Mouse (Mus musculus) olfactory bulb, adult 2 months (tissue): ENCODE data around the gene Gm9376. TPM values are rescaled to one million over a fixed set of nuclear protein-coding genes. Genes with fewer than 3 reads are reported as not detected.

Source experiments
- H3K27ac ChIP-seq: fragments of 200-500 bp; 2 replicates; pipeline ENCODE4 v1.5.1; 2012; ENCODE audit warnings: low read depth, low read length; ENCODE audit not compliant: insufficient read depth
- H3K4me1 ChIP-seq: fragments of 200-500 bp; 2 replicates; pipeline ENCODE4 v1.6.1; 2012; ENCODE audit warnings: low read length; ENCODE audit not compliant: control insufficient read depth, insufficient read depth
- H3K4me3 ChIP-seq: fragments of 200-500 bp; 2 replicates; pipeline ENCODE4 v1.5.1; 2012; ENCODE audit warnings: mild to moderate bottlenecking, low read depth, low read length, moderate library complexity; ENCODE audit not compliant: insufficient read depth
- CTCF ChIP-seq: fragments of 200-500 bp; IDR thresholded peaks from 2 replicates; pipeline ENCODE4 v1.5.1; 2012; ENCODE audit warnings: low read depth, mild to moderate bottlenecking, low read length, moderate library complexity; ENCODE audit not compliant: insufficient read depth
- POLR2A ChIP-seq: fragments of 200-500 bp; IDR thresholded peaks from 2 replicates; pipeline ENCODE4 v1.6.1; 2012; ENCODE audit warnings: mild to moderate bottlenecking, low read depth, low read length, moderate library complexity; ENCODE audit not compliant: insufficient read depth
- WGBS: fragments of 180-500 bp; shearing (Covaris S2); methylation state at CpG from one replicate; pipeline ENCODE4 v1.1.7; 2018; 5-methylcytosine and 5-hydroxymethylcytosine counted together
- polyA plus RNA-seq: library from polyadenylated mRNA; stranded (reverse); fragments of >200 nt; gene quantifications from 2 replicates; pipeline ENCODE4 v1.2.4, GENCODE M21; 2012; ENCODE audit warnings: low replicate concordance; ENCODE audit not compliant: missing spikeins, insufficient read depth, insufficient read length

The Gm9376 gene
- polyA plus RNA-seq, 1 experiment: not detected

DNA sequence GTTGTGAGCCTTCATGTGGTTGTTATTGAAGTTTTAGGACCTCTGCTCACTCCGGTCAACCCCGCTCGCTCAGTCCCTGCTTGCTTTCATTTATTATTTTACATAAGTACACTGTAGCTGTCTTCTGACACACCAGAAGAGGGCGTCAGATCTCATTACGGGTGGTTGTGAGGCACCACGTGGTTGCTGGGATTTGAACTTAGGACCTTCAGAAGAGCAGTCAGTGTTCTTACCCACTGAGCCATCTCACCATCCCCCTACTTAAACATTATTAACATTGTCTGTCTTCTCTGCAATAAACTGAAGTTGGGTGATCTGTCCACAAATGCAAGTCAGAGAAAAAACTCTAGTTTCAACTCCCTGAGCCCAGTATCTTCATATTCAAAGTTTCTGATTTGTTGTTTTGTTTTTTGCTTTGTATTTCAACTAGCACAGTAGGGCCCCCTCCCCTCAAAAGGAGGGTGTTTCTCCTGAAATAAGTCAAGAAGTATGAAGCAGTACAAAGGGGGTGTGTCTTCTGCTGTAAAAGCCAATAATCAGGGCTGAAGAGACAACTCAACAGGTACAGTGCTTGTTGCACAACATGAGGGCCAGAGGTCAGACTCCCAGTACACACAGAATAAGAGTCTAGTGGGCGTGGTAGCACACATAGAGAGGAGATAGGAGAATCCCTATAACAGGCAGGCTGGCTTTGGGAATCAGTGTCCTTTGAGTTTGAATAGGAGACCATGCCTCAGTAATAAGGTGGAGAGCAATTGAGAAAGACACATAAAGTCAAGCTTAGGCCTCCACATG is 11.1 kb downstream of the Gm9376 start:
- WGBS: 89% methylated on average over 7 of the region's 7 CpGs
- TF ChIP-seq POLR2A (no peak), CTCF (no peak)
- Histone ChIP-seq H3K4me3 (no peak overlapping the region), H3K27ac (no peak overlapping the region), H3K4me1 (no peaks in the 10 kb centered on the region)

DNA sequence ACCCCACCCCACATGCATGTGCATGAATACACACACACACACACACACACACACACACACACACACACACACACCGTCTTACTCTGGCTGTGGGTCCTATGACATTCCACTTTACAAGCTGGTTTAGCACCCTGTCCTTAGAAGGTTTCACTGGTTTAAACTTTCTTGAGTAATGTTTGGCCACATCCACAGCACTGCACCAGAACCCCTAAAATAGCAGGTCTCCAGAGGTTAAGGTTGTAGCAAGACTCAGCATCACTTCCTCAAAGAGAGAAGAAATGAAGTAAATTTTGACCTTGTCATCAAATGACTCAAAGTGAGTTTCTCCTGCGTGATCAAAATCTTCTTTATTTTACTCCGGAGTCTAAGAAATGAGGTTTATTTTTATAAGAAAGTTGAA is 15.5 kb downstream of the Gm9376 start:
- Histone ChIP-seq H3K4me3 (no peak overlapping the region), H3K4me1 (no peaks in the 10 kb centered on the region), H3K27ac (no peak overlapping the region)
- WGBS: 83% methylated on average over 3 of the region's 3 CpGs
- no peak for TF ChIP-seq CTCF
- TF ChIP-seq POLR2A: no peak

DNA sequence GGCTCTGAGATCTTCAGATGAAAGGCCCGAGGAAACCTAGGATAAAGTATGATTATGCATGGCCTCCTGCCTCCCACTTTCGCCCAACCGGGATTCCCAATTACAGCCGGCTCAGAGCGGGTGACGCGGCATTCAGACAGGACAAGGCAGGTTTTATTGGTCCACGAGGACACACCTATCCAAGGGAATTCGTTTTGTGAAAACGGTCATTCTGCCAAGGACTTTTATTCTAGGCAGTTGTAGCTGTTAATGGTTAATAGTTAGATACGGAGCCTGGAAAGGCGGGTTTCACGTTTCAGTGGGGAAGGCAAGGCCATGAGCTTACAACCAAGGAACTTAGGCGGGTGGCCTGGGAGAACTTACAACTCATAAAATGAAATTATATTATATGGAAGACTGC is 16.2 kb downstream of the Gm9376 start:
- TF ChIP-seq CTCF: no peak
- no peak for TF ChIP-seq POLR2A
- WGBS: 64% methylated on average over 14 of the region's 14 CpGs
- no peak overlapping the region for H3K4me3 ChIP-seq
- no peak overlapping the region for H3K27ac ChIP-seq
- no peaks in the 10 kb centered on the region for H3K4me1 ChIP-seq

DNA sequence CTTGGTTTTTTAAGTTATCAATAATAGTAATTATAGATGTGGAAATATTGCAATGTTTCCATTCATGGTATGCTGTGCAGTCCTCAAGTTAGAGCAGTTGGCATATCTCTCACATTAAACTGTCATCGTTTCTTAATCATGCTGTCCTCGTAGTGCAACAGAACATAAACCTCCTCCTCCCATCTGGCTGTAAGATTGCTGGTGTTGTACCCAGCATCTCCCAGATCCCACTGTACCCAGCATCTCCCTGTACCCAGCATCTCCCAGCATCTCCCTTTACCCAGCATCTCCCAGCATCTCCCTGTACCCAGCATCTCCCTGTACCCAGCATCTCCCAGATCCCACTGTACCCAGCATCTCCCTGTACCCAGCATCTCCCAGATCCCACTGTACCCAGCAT is 19.3 kb downstream of the Gm9376 start:
- no peaks in the 10 kb centered on the region for H3K4me1 ChIP-seq
- no peak overlapping the region for H3K27ac ChIP-seq
- H3K4me3 ChIP-seq: no peak overlapping the region
- no peak for TF ChIP-seq POLR2A
- no peak for TF ChIP-seq CTCF
- 97% methylated on average over 2 of the region's 2 CpGs for WGBS

DNA sequence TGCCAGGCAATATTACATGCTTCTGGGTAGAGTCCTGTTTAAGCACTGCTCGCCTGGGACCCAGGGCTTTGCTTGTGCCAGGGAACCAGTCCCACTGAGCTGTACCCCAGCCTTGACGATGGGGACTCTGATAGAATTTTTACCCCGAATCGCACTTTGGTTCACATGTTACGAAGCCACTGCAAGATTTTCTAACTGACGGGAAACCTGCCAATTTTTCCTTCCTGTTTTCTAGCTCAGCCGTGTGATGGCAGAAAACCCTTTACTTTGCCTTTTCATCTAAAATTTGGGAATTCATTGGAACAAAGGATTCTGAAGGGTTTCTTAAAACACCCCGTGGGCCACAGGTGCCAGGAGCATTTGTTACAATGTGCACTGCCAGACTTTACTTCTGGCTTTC is 22.4 kb downstream of the Gm9376 start:
- Histone ChIP-seq H3K27ac (no peak overlapping the region), H3K4me3 (no peak overlapping the region), H3K4me1 (no peaks in the 10 kb centered on the region)
- no peak for TF ChIP-seq CTCF
- no peak for TF ChIP-seq POLR2A
- 63% methylated on average over 8 of the region's 8 CpGs for WGBS

DNA sequence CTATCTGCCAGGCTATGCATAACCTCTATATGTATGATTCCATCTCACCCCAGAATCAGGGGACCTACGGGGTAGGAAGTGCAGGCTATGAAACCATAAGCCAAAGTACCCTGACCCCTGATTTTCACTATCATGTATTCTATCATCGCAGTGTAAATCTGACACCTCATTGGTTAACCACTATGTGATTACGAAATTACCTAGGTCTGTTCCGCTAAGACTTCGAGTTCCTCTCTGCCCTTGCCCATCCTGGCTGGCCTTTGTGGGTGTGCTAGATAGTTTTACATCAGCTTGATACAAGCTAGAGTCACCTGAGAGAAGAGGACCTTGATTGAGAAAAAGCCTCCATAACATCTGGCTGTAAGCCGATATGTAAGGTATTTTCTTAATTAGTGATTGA is 23.2 kb downstream of the Gm9376 start:
- H3K27ac ChIP-seq: no peak overlapping the region
- TF ChIP-seq CTCF: no peak
- no peak for TF ChIP-seq POLR2A
- H3K4me3 ChIP-seq: no peak overlapping the region
- H3K4me1 ChIP-seq: no peaks in the 10 kb centered on the region
- 94% methylated on average over 6 of the region's 6 CpGs for WGBS

DNA sequence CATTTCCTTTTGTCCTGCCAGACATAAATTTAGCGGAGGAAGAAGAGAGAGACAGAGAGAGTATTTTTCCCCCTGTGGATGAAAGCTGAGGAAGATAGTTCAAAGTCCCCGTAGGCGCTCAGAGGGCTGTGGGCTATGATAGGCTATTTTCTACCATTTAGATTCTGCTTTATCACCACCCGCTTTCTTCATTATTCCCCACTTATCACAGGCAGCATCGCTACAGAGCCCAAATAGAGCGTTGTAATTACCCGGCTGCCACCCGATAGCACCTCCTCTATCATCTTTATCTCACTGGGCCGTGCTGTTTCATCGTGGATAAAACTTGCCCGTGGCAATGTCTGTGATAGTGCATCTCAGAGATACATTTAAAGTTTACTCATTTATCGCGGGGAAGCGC is 35.8 kb downstream of the Gm9376 start:
- no peak for TF ChIP-seq POLR2A
- no peak for TF ChIP-seq CTCF
- H3K27ac ChIP-seq: no peak overlapping the region
- no peaks in the 10 kb centered on the region for H3K4me1 ChIP-seq
- H3K4me3 ChIP-seq: no peak overlapping the region
- WGBS: 58% methylated on average over 14 of the region's 14 CpGs

DNA sequence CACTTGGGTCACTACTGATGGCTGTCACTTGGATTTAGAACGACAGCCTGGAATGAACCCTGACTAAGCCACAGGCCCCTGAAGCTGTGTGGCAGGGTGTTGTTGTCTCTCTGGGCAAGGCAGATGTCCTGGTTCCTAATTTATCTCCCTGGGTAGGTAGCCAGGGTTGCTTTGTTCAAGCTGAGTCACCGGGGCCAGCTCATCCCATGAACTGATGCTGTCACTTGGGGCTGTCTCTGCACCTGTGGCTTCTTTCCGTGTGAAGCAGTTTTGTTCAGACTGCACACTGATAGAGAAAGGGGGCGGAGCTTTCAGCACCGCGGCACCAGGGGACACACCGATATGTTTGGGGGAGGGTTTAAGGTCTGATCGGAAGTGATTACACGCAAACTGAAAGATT is 37.8 kb downstream of the Gm9376 start:
- 76% methylated on average over 9 of the region's 9 CpGs for WGBS
- no peak overlapping the region for H3K27ac ChIP-seq
- no peak overlapping the region for H3K4me3 ChIP-seq
- H3K4me1 ChIP-seq: no peaks in the 10 kb centered on the region
- TF ChIP-seq POLR2A: no peak
- TF ChIP-seq CTCF: no peak

DNA sequence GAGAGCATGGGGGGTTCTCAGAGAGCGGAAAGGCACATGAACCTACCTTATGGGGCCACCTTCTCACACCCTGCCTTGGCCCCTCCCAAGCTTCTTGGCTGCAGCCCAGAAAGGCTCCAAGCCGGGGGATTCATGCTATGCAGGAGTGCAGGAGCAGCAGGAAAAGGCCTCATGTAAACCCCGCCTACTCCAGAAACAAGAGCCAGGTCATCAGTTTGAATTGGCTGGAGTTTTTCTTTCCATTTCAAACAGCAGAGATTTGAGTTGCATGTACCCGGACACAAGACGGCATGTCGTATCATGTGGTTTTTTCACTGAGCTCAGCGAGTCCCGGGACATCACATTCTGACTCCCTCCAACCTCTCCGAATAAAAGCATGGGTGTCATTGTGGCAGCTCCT is 39.2 kb downstream of the Gm9376 start:
- TF ChIP-seq POLR2A: no peak
- 58% methylated on average over 9 of the region's 9 CpGs for WGBS
- no peaks in the 10 kb centered on the region for H3K4me1 ChIP-seq
- no peak overlapping the region for H3K4me3 ChIP-seq
- H3K27ac ChIP-seq: no peak overlapping the region
